Mouse (Mus musculus) adrenal gland, postnatal 36 days (tissue): ENCODE results near the gene Zfp110. TPM values are rescaled to one million over a fixed set of nuclear protein-coding genes. Genes with fewer than 3 reads are reported as not detected.
A peak's percentile ranks its signal among the peaks of the same experiment; 100 is the strongest.
"Not testable (repeated sequence)": the region's sequence is repeated elsewhere in the genome, so short reads cannot be mapped to it uniquely, and the experiment has no call there.

Experiments used
- DNase-seq, 2 experiments: peaks; one replicate each; pipeline ENCODE4 v3.0.0; 2021; ENCODE audit warnings: mixed read lengths in 1 of 2
- long read RNA-seq, 2 experiments: library from polyadenylated mRNA; stranded (forward); transcript quantifications; one replicate each; pipeline ENCODE4 v2.0.0; 2021; ENCODE audit warnings: borderline sequencing depth in 2 of 2
- total RNA-seq, 2 experiments: library from RNA; stranded (reverse); gene quantifications; 2 replicates each; pipeline ENCODE4 v1.2.3; 2021

Gene Zfp110
- total RNA-seq: 10 to 100 TPM; 22.2 to 24.0 TPM
- long read RNA-seq, experiment 1, transcript Zfp110-201 (8 exons, 3,591 nt): major isoform, 18 of 22 reads
- long read RNA-seq, experiment 1, partial matches to known transcripts: 2 of 22 reads
- long read RNA-seq, experiment 1, other reads (novel, unspliced or antisense): 1 of 22 reads
- long read RNA-seq, experiment 2, transcript Zfp110-201 (8 exons, 3,591 nt): major isoform, 10 of 13 reads
- long read RNA-seq, experiment 2, partial matches to known transcripts: 1 of 13 reads
- long read RNA-seq, experiment 2, other reads (novel, unspliced or antisense): 2 of 13 reads

DNA sequence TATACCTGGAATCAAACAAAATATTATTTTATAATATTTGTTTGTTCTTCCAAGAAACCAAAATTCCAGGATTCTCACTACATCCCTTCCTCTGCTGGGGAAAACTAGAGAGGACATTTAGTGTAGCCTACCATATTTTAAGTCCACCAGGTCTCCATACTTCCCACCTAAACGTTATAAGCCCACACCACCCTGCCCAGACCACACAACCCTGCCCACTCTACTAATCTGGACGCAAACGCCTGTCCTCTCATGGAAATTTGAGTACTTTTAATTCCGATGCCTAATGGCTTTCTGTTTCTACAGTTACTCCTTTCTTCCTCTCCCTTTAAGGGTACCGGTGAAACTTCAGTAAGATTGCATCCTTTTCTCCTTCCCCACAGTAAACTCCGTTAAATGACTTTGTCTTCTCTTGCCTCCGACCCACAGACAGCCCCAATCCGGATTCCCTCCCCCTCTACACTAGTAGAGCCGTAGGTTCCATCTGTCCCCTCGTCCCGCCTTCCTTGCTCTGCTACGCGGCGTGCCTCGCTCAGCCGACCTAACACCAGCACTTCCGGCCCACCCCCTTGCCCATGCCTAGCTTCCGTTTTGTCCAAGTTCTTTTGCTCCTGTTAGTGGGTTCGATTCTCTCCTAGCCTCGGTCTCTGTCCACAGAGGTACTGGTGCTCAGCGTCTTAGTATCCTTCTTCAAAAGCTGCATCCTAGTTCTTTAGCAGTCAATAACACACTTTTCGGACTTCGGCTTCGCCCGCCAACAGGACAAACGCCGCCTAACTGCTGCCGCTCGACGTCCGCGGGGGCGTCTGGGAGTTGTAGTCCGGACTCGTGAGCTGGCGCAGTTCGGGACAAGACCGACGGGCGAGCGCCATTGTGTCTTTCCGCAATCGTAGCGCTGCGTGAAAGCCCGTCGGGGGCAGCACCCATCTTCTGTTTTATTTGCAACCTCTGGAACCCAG, at the start of gene Zfp110:
Zfp110 (plus strand) TSS at position 600 of the 959 bp plus-strand sequence.
- DNase-seq: peak; percentile 93 to 94

DNA sequence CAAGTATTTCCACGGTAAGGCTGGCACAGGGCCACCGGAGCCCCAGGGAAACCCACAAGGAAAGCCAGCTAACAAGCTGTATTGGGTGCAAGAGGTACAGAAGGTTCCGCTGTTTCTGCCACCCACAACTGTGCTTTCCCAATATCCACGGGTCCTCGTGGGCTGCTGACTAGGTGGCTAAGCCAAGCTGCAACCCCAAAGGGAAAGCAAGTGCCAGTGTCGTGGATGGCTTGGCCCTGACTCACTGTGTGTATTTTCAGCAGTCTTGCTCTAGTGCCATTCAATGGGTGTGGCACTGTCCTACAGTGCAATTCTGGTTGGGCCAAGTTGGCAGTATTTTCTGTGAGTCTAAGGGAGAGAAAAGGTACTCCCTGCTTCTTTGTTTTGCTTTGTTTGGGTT, 47.2 kb upstream of the Zfp110 start:
- DNase-seq: no peak

DNA sequence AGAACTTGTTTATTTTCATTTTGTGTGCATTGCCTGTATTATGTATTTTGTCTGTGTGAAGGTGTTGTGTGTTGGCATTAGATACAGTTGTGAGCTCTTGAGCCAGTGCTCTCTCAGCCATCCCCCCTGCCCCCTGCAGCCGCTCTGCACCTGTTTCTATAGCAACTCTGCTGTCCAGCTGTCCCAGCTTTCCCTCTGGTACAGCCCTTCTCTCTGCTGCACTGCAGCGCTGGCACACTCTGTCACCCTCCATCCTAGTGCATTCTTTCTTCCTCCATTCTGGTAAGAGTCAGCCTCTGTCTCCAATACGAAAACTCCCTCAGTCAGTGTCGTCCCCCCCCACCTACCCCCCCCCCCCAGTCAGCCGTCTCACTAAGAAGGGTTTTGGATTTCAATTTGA, 46.5 kb upstream of the Zfp110 start:
- DNase-seq: no peak

DNA sequence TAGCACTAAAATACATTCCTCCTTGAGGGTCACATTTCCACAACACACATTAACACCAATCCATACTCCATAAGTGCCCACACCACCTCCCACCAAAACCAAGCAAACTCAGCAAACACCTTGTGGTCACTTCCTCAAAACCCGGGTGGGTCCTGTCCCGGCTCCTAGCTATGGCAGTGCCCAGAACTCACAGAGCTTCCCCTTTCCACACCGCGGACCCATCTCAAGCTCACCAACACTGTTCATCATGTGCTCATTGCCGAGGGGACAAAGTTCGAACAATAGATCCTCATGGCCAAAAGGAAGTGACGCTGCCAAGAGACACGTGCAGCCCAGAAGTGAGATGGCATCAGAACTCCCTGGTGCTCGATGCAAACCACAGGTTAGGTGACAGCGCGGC, 41.9 kb upstream of the Zfp110 start:
- not testable (repeated sequence) for DNase-seq

DNA sequence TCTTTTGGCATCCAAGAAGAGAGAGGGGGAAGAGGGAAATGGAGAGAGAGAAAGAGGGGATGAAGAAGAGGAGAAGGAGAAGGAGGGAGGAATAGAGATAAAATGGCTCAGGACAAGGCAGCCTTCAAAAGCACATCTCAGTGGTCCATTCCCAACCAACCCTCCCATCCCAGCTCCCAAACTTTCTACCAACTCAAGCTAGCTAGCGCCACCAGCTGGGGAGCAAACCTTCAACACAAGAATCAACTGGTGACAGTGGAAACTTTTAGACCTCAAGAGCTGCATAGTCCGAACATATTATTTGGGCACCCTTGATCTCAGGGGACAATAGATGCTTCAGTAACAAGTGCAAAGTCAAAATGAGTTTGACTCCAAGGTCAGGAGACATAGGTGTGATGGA, 36.6 kb upstream of the Zfp110 start:
- DNase-seq: no peak

DNA sequence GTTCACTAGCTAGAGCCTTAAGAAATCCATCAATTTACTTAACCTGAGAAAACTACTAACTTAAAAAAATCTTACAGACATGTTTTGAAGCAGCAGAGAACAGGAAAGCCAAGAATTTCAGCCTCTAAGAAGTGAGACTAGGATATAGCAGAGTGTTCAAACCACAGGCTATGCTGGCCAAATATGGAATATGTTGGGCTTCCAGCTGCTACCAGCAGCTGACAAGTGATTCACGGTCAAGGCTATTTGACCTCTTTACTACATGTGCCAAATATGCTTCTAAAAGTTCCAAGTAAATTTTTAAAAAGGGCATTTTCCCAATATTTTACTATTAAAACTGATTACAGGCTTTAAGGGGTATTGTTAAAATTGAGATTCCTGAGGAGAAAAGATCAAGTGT, 35.0 kb upstream of the Zfp110 start:
- no peak for DNase-seq

DNA sequence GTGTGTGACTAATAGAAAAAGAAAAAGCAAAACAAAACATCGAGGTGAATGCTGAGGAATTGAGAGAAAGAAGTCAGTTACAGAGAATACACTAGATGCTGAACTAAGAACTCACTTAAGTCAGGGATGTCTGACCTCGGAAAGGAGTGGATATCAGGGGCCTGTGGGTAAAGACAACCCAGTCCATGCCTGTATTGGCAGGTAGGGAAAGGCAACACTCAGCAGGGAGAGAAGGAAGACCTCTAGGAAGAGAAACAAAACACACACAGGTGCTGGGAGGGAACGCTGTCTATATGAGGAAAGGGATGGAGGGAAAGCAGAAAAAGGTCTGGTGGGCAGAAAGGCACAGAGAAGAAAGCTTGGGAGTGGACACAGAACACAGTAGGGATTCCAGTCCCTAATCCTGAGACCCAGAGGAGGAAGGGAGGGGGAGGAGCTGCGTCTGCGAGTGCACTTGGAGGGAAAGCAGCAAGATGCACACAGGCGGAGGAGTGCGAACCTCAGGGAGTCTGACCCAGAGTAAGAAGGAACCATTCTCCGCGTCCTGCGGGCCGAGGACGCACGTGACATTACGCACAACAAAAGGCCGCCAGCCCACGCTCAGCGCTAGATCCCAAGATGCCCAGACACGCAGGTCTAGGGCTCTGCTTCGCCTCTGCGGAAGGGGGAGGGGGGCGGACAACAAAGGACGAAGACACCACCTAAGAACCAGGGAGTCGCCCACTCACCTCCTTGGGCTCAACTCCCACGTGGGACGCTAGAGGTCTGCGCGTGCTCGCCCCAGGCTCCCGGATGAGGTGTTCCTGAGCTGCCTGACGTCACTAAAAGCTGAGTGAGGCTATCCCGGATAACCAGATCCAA, 31.5 kb upstream of the Zfp110 start, which contains the start of gene Zscan18:
Zscan18 (minus strand) TSS at position 770 of the 861 bp plus-strand sequence.
- peak; percentile 83 to 84 for DNase-seq

DNA sequence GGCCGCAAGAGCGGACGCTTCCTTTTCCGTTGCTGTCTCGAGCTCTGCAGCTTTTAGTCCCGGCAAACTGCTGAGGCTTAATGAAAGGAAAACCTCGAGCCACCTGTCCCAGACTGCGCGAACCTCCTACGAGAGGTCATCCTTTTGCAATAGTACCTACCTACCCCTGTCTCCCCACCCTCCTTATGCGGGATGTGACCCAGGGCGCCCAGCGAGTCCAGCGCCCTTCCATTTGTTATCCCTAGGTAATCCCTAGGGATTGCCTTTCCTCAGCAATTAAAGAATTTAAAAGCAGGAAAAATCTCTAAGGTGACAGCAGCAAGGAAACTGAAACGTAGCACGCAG, 30.9 kb upstream of the Zfp110 start:
- DNase-seq: no peak

DNA sequence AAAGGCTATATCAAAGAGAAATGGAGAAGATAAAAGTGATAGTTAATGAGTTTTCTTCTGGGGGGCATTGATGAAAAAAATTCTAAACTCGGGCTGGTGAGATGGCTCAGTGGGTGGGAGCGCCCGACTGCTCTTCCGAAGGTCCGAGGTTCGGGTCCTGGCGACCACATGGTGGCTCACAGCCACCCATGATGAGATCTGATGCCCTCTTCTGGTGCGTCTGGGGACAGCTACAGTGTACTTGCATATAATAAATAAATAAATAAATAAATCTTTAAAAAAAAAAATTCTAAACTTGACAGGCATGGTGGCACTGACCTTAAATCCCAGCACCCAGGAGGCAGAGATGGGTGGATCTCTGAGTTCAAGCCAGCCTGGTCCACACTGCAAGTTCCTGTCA, 19.0 kb upstream of the Zfp110 start:
- no peak for DNase-seq

DNA sequence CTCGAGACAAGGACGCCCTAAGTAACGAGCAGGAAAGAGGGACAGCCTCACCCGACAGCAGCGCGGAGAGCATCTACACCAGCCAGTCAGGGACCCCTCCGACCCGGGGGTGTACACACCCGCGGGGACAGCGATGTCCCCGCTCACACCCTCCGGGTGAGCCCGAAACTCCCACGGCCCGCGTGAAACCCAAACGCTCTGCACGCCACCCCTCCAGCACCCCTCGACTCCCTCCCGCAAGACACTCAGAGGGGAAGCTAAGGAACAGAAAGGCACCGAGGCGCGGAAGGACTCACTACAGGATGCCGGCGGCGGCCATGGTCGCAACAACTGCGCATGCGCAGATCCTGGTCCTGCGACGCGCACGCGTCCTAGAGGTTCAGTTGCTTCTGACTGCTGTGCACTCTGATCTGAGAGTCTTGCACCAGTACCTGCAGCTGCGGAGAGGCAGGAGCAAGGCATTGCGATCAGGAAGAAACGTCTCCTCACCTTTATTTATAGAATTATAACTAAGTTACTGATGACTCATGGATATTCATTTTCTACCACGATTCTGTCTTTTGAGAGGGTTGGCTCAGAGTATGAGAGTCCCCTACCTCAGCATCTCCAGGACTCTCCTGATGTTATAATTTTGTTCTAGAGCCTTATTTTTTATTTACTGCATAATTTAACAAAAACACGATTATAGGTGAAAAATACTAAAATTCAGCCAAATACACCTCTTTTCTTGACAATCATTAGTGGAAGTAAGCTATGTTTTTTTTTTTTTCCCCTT, 15.9 kb upstream of the Zfp110 start, which contains the start of gene Zfp329:
Zfp329 (minus strand) TSS at position 338 of the 775 bp plus-strand sequence.
- DNase-seq: peak; percentile 93

DNA sequence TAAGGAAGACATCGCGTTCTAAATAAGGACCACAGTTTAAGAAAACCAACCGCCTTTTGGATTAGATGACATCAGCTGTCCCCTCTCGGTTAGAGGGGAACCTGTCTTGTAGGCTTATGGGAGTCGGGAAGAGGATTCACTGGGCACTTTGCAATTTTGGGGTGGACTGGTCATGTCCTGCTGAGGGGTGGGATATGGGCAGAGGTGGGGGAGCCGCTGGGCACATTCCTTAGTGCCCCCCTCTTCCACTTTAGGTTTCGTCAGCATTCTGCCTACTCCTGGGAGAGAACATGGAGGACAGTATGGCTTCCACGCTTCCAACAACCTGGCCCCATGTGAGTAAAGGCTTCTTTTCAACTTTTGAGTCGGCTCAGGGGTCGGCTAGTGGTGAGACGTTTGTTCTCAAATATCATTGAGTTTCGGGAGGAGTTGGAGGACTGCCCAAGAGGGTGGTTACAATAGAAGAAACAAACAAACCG, 671 bp downstream of the Zfp110 start:
- peak in 1 of 2 experiments; percentile 4 for DNase-seq

DNA sequence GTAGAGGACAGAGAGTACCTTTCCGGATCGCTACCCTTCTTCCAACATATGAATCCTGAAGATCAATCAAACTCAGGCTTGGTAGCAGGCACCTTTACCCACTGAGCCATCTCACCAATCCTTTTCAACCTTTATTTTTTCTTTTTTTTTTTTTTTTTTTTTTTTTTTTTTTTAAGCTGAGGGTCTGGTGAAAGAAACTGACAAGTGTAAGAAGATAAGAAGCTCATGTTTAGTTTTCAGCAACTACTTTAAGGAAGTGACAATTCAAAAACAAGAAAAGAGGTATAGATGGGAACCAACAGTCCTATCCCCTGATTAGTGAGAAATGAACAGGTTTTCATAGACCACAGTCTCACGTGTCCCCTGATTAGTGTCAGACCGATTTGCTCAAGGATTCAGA, 1.2 kb downstream of the Zfp110 start:
- no peak for DNase-seq

DNA sequence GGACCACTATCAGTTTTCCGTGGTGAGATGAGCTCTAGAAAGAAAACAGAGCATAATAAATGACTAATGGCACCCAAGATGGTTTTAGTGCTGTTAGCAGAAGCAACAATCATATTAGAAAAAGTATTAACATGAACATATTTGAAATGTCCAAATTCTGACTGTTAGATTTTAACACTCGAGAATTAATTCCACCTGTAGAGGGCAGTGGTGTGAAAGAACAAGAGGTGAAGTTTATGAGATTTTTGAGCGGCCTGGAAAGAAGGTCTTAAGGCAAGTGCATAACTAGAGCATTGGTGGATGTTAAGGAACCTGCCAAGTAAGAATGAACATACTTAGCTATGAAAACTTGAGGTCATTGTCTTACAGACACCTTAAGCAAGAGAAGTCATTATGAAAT, 39.7 kb downstream of the Zfp110 start:
- peak in 1 of 2 experiments; percentile 38 for DNase-seq

DNA sequence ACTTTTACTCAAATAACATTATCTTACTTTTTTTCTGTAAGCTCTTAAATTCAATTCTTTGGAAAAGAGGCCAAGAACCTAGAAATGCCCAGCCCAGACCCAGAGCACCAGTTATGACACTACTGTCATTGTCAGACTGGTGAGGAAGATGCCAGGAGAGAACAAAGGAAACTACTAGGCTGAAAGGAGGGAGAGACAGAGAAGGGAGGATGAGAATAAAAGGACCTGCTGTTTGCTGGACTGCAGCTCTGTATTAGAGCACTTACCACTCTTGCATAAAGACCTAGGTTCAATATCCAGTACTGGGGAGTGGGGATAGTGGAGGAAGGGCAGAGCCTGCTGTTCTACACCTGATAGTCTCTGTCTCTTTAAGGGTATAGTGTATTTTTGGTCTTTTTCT, 45.5 kb downstream of the Zfp110 start:
- DNase-seq: no peak

DNA sequence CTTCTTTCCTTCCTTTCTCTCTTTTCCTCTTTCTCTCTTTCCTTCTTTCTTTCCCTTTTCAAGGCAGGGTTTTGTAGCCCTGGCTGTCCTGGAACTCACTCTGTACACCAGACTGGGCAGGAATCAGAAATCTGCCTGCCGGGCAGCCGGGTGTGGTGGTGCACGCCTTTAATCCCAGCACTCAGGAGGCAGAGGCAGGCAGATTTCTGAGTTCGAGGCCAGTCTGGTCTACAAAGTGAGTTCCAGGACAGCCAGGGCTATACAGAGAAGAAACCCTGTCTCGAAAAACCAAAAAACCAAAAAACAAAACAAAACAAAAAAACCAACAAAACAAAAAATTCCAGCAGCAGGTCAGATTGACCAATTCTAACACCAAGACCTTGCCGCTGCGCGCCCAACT, 45.9 kb downstream of the Zfp110 start:
- DNase-seq: not testable (repeated sequence)

DNA sequence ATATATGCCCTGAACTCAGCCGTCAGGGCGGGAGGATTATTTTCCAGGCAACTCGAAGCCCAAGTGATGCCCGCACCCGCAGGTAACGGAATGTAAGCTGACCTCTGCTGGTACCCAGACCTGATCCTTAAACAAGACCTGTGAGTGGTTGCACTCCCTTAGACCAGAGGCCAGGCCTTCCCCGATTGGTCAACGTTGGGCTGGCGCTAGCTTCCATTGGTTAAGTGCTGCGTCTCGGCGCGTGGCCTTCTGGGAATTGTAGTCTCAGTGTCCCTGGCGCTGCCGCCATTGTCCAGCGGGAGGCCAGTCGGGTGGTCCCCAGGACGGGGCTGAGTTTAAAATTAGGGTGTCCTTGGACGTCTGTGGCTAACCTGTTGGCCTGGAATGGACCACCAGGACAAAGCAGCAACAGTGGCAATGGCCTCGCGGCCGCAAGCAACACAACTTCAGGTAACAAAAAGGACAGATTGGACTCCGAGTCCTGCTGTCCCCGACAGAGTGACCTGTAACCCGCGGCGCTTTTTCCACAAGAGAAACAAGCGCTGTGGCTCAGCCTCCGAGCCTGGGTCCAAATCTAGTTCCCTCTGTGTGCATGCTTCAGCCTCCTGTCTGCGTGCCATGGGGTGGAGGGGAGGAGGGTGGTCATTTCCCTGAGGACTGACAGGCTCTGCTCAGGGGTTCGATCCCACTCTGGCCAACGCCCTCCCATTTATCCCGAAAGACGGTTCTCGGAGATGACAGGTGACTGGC, 46.5 kb downstream of the Zfp110 start, which contains the start of gene Zfp128:
Zfp128 (plus strand) TSS at position 267 of the 750 bp plus-strand sequence.
- DNase-seq: peak; percentile 95 to 96

DNA sequence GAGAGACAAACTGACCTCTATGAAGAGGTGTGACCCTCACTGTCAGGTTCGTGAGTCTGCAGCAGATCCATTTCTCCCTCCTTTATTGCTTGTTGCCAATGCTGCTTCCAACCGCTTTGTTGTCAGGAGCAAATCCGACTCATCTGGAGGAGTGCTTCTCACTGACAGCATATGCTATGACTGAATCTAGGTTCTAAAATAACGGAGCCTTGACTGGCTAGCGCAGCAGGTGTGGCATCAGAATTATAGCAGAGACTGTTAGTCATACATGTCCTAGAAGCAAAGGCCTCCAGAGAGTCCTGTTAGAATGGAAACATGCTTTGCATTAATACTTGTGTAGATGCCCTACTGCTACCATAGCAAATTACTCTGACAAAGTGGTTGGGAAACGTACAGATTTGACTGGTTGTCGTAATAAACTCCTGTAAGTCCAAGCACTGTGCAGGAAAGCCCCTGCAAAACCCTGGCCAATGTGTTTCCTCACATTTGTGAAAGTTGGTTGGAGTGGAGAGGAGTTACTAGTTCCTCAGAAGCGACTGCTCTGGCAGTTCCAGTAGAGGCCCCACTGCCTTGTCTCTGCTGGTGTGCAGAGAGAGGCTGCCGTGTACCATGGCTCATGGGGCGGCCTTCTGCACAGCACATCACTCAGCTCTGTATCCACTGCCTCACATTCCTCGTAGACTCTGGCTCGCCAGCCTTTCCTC, 52.2 kb downstream of the Zfp110 start:
- no peak for DNase-seq

DNA sequence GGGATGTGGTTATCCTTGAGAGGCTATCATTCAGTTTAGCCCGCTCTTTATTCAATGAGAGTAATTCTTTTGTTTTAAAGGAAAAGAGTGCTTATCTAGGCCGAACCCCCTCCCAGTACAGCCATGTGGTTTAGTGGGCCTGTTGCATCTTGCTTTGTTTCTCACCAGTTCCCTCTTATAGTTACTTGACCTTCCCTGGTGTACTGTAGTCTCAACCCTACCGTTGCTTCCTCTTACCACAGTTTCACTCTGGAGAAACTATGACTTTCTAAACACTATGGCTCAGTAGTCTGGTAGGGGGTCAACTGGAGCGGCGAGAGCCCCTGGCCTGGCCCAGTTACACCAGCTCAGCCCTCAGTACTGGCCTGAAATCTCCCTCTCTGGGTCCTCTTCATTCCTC, 53.0 kb downstream of the Zfp110 start:
- DNase-seq: no peak

DNA sequence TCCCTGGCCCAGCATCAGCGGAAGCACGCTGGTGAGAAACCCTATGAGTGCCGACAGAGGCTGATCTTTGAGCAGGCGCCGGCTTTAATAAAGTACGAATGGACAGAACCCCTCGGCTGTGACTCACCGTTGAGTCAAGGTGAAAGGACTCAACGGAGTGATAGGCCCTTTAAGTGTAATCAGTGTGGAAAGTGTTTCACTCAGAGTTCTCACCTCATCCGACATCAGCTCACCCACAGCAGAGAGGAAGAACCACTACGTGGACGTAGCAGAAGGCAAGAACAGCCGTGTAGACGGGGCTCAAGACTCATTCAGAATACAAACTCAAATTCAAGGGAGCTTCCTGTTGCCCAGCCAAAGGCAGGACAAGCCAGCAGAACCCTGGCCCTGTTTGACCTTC, 56.4 kb downstream of the Zfp110 start:
- no peak for DNase-seq

DNA sequence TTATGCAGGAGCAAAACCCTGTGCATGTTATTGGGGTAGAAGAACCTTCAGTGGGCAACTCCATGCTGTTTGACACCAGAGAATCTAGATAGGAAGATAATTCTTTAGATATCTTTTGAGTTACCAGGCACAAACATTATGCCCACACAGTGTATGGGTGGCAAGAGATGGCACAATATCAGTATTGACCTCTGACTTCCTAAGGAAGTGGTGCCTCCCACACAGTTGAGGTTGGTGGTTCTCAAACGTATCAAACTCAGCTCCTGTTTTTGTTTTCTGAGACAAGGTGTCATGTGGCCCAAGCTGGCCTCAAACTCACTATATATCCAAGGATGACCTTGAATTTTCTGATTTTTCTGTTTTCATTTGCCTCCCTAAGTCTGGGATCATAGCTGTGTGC, 56.8 kb downstream of the Zfp110 start:
- DNase-seq: no peak
